In the genomic region with DNA sequence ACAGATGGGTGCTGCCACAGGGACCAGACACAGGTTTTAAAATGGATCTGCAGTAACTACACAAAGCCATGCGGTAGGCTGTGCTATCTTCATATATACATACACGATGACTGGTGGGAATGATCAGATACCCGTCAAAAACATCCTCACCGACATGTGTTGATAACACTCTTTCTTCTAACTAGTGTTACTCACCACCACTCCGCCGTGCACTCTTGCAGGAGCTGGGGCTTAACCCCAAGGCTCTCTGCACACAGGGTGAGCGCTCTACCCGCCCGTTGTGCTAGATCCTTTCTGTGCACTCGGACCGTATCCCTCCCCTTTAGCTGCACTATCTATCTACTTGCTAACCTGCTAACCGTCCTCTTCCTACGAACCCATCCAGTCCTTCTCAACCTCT, we compare ENCODE assay signal across 14 mouse cellular contexts.
"Had no signal": no experiment of that assay in that cellular context is flagged by ENCODE, and none has a peak within 500 bp of the region (broad histone marks: within the 10 kb centered on the region; RNA-seq: fewer than 3 reads in every experiment).

No protein-coding gene starts in this region.

- H3K9me3 ChIP-seq: intestine, embryonic 15.5 days; limb, embryonic 12.5 days; midbrain, embryonic 13.5 days; neural tube, embryonic 15.5 days had no signal

- H3K4me2 ChIP-seq: intestine, embryonic 15.5 days; limb, embryonic 12.5 days; midbrain, embryonic 13.5 days; neural tube, embryonic 15.5 days had no signal

- H3K4me3 ChIP-seq: intestine, embryonic 15.5 days; left cerebral cortex, adult 2 months; limb, embryonic 12.5 days; megakaryocyte, embryonic 14.5 days; midbrain, embryonic 13.5 days; myocyte; neural tube, embryonic 15.5 days had no signal

- H3K27ac ChIP-seq: intestine, embryonic 15.5 days; left cerebral cortex, adult 2 months; limb, embryonic 12.5 days; macrophage; midbrain, embryonic 13.5 days; neural tube, embryonic 15.5 days had no signal

- DNase-seq: kidney, adult 18-20 months; kidney, postnatal 25 days; lung, postnatal 10 days; right cerebral cortex, adult 18-20 months; right cerebral cortex, postnatal 25 days; thymus, postnatal 36 days had no signal

- ATAC-seq: intestine, embryonic 15.5 days; midbrain, embryonic 13.5 days had no signal

- H3K27me3 ChIP-seq: intestine, embryonic 15.5 days; limb, embryonic 12.5 days; megakaryocyte, embryonic 14.5 days; midbrain, embryonic 13.5 days; neural tube, embryonic 15.5 days had no signal

- H3K4me1 ChIP-seq: intestine, embryonic 15.5 days; neural tube, embryonic 15.5 days had no signal

- H3K9ac ChIP-seq: intestine, embryonic 15.5 days; limb, embryonic 12.5 days; midbrain, embryonic 13.5 days; neural tube, embryonic 15.5 days had no signal
